Mouse (Mus musculus) embryonic facial prominence, embryonic 14.5 days (tissue): ENCODE data around the gene Scaper. TPM values are rescaled to one million over a fixed set of nuclear protein-coding genes. Genes with fewer than 3 reads are reported as not detected.

Experiments
- ATAC-seq: fragments of 200-750 bp; cut with Nextera tagmentation; 2 replicates; pipeline ENCODE4 v1.8.0; 2017; ENCODE audit warnings: low read depth, moderate number of reproducible peaks, moderate TSS enrichment
- DNase-seq: peaks from one replicate; pipeline ENCODE4 v3.0.0-alpha.2; 2015; ENCODE audit warnings: low spot score
- H3K27ac ChIP-seq: fragments of 300-500 bp; sonication (generic); replicated peaks from 2 replicates; pipeline ENCODE4 v1.5.1; 2014; ENCODE audit warnings: low read depth, mild to moderate bottlenecking, low read length, moderate library complexity
- H3K27me3 ChIP-seq: fragments of 300-500 bp; sonication (generic); replicated peaks from 2 replicates; pipeline ENCODE4 v1.6.1; 2014; ENCODE audit warnings: low read length; ENCODE audit not compliant: control insufficient read depth, insufficient read depth
- H3K36me3 ChIP-seq: fragments of 300-500 bp; sonication (generic); 2 replicates; pipeline ENCODE4 v1.6.1; 2014; ENCODE audit warnings: low read length, mixed read lengths; ENCODE audit not compliant: control insufficient read depth, insufficient read depth
- H3K4me1 ChIP-seq: fragments of 300-500 bp; sonication (generic); 2 replicates; pipeline ENCODE4 v1.6.1; 2014; ENCODE audit warnings: antibody characterized with exemption, low read length; ENCODE audit not compliant: control insufficient read depth, insufficient read depth
- H3K4me2 ChIP-seq: fragments of 300-500 bp; sonication (generic); 2 replicates; pipeline ENCODE4 v1.6.1; 2014; ENCODE audit warnings: low read depth, mild to moderate bottlenecking, low read length, moderate library complexity, mixed read lengths
- H3K4me3 ChIP-seq: fragments of 300-500 bp; sonication (generic); 2 replicates; pipeline ENCODE4 v1.5.1; 2014; ENCODE audit warnings: low read depth, mild to moderate bottlenecking, low read length
- H3K9ac ChIP-seq: fragments of 300-500 bp; sonication (generic); 2 replicates; pipeline ENCODE4 v1.6.1; 2014; ENCODE audit warnings: low read depth, mild to moderate bottlenecking, low read length, moderate library complexity, mixed read lengths
- H3K9me3 ChIP-seq: fragments of 300-500 bp; sonication (generic); 2 replicates; pipeline ENCODE4 v1.6.1; 2016; ENCODE audit warnings: low read length; ENCODE audit not compliant: control insufficient read depth
- WGBS: fragments of 180-500 bp; shearing (Covaris S2); extraction: QIAGEN DNeasy Blood & Tissue Kit; methylation state at CpG from one replicate; pipeline ENCODE4 v1.1.7; 2014; 5-methylcytosine and 5-hydroxymethylcytosine counted together
- polyA plus RNA-seq: library from polyadenylated mRNA; unstranded; fragments of >200 nt; fragmentation: Nextera tagmentation; extraction: Ambion mirVana; gene quantifications from 2 replicates; pipeline ENCODE4 v1.2.1, GENCODE M21; 2014

Gene Scaper
- polyA plus RNA-seq, 1 experiment from 2014 or later = 12.2 TPM

DNA sequence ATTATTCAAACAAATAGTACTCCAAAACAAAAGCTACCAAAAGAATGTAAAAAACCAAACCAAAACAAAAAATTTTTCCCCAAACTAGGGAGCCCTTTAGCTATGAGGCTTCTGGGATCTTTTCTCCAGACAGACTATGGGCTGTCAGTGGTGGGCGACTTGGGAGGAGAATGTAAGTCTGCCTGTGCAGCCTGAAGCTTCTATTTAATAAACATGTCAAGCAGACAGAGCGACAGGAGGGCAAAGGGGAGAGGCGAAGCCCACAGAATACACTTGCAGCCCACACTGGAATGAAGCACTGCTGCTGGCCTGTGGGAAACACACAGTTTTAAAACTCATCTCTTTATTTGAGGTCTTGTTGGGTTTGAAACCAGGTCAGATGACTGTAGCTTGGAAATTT is 356.5 kb downstream of the Scaper start:
- no peak overlapping the region for H3K4me3 ChIP-seq
- no peak for DNase-seq
- H3K27me3 ChIP-seq = no peaks in the 10 kb centered on the region
- H3K4me1 ChIP-seq = no peaks in the 10 kb centered on the region
- 0 out of 2 replicates have a peak, but pooled peaks cover 6% of the 10 kb centered on the region for H3K36me3 ChIP-seq
- H3K27ac ChIP-seq = no peak overlapping the region
- no peaks in the 10 kb centered on the region for H3K9me3 ChIP-seq
- 46% methylated on average over 3 of the region's 3 CpGs for WGBS
- ATAC-seq = no peak
- no peak overlapping the region for H3K9ac ChIP-seq
- H3K4me2 ChIP-seq = no peak overlapping the region

DNA sequence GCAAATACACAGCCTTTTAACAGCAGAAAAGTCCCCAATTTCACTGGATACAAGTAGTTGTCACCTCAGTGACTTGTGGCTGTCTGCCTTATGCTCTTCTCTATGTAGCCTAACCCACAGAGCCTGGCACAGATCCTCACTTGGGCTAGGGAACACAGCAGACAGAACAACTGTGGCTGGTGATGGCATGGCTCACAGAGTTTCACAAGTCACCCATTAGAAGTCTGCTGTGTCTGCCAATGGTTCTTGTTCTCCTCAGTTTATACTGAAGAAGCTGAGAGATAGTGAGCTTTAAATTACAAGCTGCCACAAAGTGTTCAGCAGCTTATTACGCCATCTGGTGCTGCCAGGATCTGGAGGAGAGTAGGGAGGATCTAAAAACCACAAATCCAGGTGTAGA is 361.3 kb downstream of the Scaper start:
- Histone ChIP-seq H3K9me3 (no peaks in the 10 kb centered on the region), H3K9ac (no peak overlapping the region), H3K4me1 (no peaks in the 10 kb centered on the region), H3K4me3 (no peak overlapping the region), H3K4me2 (no peak overlapping the region), H3K27me3 (no peaks in the 10 kb centered on the region), H3K36me3 (no peaks in the 10 kb centered on the region), H3K27ac (no peak overlapping the region)
- DNase-seq = no peak
- WGBS = 78% methylated on average over 1 of the region's 1 CpGs
- no peak for ATAC-seq

- H3K27ac ChIP-seq = no peak overlapping the region
- H3K4me1 ChIP-seq = peaks cover 5% of the 10 kb centered on the region; the same call in 1 of the 2 replicates
- no peaks in the 10 kb centered on the region for H3K27me3 ChIP-seq
- H3K9ac ChIP-seq = no peak overlapping the region
- no peak overlapping the region for H3K4me2 ChIP-seq
- no peak for DNase-seq
- 78% methylated on average over 1 of the region's 1 CpGs for WGBS
- no peak overlapping the region for H3K4me3 ChIP-seq
- H3K9me3 ChIP-seq = no peaks in the 10 kb centered on the region
- H3K36me3 ChIP-seq = no peaks in the 10 kb centered on the region
- ATAC-seq = no peak
Observed at GRCm38 (mm10) chr9:55571071-55571470, 366.8 kb downstream of the Scaper start.

- 53% methylated on average over 5 of the region's 5 CpGs for WGBS
- H3K27me3 ChIP-seq = no peaks in the 10 kb centered on the region
- H3K4me3 ChIP-seq = no peak overlapping the region
- ATAC-seq (no peak), DNase-seq (peak; percentile 18)
- no peak overlapping the region for H3K4me2 ChIP-seq
- H3K9me3 ChIP-seq = no peaks in the 10 kb centered on the region
- H3K27ac ChIP-seq = no peak overlapping the region
- no peak overlapping the region for H3K9ac ChIP-seq
- peaks cover 5% of the 10 kb centered on the region; the same call in 1 of the 2 replicates for H3K4me1 ChIP-seq
- no peaks in the 10 kb centered on the region for H3K36me3 ChIP-seq
Observed at GRCm38 (mm10) chr9:55568466-55569159, 369.3 kb downstream of the Scaper start.

DNA sequence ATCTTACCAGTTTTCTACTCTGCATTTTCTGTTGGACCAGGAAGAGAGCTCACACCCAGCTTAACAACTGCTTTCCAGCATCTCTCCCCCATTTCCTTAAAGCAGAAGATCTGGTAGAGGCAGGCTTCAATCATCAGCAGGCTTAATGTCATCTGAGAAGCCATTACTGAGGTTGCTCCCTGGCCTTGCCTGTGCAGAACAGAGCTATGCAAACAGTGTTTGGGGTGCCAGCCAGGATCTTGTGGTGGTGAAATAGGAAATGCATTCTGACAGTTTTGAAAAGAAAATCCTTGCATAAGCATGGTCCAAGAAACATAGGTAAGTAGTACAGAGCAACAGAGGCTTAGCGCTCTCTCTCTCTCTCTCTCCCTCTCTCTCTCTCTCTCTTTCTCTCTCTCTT is 377.0 kb downstream of the Scaper start:
- Histone ChIP-seq H3K4me3 (no peak overlapping the region), H3K27me3 (no peaks in the 10 kb centered on the region), H3K4me2 (no peak overlapping the region), H3K36me3 (no peaks in the 10 kb centered on the region), H3K9ac (no peak overlapping the region), H3K27ac (no peak overlapping the region), H3K4me1 (0 out of 2 replicates have a peak, but pooled peaks cover 4% of the 10 kb centered on the region), H3K9me3 (no peaks in the 10 kb centered on the region)
- ATAC-seq = peak; percentile 82
- 100% methylated on average over 1 of the region's 1 CpGs for WGBS
- DNase-seq = peak; percentile 82

DNA sequence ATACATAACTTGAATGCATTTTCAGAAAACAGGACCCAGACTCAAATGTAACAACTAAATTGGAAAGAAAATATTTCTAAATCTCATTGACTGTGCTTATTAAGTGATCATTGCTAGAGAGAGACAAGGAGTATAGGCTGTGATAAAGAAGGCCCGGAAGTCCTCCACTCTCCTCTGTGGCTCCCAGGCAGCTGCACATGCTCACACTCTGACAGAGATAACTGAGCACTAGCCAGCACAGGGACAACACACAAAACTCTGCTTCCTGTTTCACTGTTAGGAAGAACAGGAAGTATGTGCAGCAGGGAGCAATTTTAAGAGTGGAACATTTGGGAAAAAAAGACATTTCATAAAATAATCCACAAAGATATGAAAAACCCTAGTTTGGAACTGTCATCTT is 382.9 kb downstream of the Scaper start:
- Histone ChIP-seq H3K27ac (no peak overlapping the region), H3K4me2 (no peak overlapping the region), H3K36me3 (no peaks in the 10 kb centered on the region), H3K4me1 (no peaks in the 10 kb centered on the region), H3K9ac (no peak overlapping the region), H3K4me3 (no peak overlapping the region), H3K27me3 (peaks cover 3% of the 10 kb centered on the region), H3K9me3 (no peaks in the 10 kb centered on the region)
- WGBS = 63% methylated on average over 1 of the region's 1 CpGs
- DNase-seq (no peak), ATAC-seq (no peak)

DNA sequence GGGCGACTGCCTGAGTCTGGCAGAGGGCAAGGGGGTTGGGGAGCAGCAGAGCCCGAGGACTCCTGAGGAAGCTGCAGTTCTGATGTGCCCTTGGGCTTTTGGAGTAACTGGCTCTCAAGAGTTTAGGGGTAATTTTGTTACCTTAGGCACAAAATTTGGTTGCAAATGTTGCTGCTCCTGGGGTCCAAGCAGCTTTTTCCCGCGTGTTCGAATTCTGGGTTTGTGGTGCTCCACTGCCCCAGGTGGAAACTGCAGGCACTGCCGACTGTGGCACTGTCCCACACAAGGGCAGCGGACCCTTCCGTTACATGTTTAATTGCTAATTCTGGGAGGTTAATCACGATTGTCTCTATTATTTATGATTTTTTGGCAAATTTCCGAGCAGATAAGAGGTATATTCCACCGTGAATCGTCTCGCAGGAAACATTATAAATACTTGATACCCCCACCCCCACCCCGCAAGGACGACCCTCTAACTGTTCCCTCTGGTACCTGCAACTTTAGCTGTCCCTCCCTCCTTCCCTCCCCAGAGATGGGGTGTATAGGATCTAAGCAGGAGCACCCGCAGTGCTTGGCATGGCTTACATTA is 388.5 kb downstream of the Scaper start:
- Histone ChIP-seq H3K4me2 (peak overlapping the region; percentile 38), H3K4me1 (peaks cover 9% of the 10 kb centered on the region; the same call in 1 of the 2 replicates), H3K4me3 (peak overlapping the region; percentile 14; the same call in 1 of the 2 replicates), H3K9me3 (no peaks in the 10 kb centered on the region), H3K9ac (no peak overlapping the region), H3K36me3 (no peaks in the 10 kb centered on the region), H3K27ac (no peak overlapping the region), H3K27me3 (peaks cover 58% of the 10 kb centered on the region)
- 10% methylated on average over 16 of the region's 16 CpGs for WGBS
- ATAC-seq (no peak), DNase-seq (no peak)

- no peaks in the 10 kb centered on the region for H3K9me3 ChIP-seq
- H3K27me3 ChIP-seq = peaks cover 63% of the 10 kb centered on the region
- DNase-seq = no peak
- no peak for ATAC-seq
- no peak overlapping the region for H3K9ac ChIP-seq
- H3K4me2 ChIP-seq = no peak overlapping the region; the same call in 1 of the 2 replicates
- H3K4me3 ChIP-seq = no peak overlapping the region
- H3K4me1 ChIP-seq = peaks cover 13% of the 10 kb centered on the region; the same call in 1 of the 2 replicates
- no peak overlapping the region for H3K27ac ChIP-seq
- H3K36me3 ChIP-seq = no peaks in the 10 kb centered on the region
- 26% methylated on average over 3 of the region's 3 CpGs for WGBS
Observed at GRCm38 (mm10) chr9:55548871-55549270, 389.0 kb downstream of the Scaper start.
